Mouse (Mus musculus): Measurements from ENCODE around the gene Tmem132d. TPM values are rescaled to one million over a fixed set of nuclear protein-coding genes. Genes with fewer than 3 reads are reported as not detected.
"Not testable (repeated sequence)": the region's sequence is repeated elsewhere in the genome, so short reads cannot be mapped to it uniquely, and the experiment has no call there.

The Tmem132d gene
- total RNA-seq, 1 experiment from 2014 or later = not detected

DNA sequence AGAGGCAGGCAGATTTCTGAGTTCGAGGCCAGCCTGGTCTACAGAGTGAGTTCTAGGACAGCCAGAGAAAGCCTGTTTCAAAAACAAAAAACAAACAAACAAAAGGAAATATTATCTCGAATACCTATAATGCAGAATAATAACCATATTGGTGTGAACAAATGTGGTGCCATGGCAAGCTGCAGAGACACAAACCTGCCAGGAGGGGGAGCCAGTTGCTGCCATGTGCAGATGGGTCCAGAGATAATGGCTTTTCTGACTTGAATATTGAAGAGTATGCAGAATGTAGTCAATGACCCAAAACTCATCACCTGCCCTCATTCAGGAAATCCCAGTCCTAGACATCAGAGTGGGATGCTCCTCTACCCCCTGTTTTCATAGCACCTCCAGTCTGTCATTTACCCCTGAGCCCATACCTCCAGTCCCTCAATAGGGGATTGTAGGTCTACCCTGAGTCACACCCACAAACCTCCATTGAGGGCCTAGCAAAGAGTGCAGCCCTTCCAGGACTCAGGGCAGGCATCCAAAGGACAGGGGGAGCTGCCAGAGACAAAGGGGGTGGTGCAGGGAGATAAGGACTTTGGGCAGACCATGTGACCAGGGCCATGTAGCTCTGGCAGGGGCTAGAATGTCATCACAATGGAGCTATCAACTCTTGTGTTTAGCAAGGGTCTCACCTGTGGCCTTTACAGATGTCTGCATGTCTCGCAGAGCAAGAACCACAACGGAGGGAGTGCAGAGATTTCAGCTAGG is 676.0 kb downstream of the Tmem132d start:
- no peak for DNase-seq

DNA sequence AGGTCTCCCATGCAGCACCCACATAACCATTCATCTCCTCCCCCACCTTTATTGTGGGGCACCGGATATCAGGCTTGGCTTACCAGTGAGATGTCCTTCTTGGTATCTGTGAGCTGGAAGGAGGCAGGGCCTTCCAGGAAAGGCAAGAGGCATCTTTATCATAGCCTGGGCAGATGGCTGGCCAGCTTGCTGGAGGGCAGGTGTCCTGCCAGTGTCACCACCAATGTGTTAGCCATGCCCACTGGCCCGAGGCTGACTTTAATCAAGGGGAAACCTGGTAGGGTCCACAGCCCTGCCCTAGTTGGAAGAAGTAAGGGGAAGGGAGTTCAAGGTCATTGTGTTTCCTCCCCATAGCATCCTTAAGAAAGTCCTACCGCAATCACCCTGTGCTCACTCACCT is 676.9 kb downstream of the Tmem132d start:
- DNase-seq = no peak

GRCm38 (mm10) chr5:127755594-127755993 is 677.3 kb downstream of the Tmem132d start:
- DNase-seq = no peak

DNA sequence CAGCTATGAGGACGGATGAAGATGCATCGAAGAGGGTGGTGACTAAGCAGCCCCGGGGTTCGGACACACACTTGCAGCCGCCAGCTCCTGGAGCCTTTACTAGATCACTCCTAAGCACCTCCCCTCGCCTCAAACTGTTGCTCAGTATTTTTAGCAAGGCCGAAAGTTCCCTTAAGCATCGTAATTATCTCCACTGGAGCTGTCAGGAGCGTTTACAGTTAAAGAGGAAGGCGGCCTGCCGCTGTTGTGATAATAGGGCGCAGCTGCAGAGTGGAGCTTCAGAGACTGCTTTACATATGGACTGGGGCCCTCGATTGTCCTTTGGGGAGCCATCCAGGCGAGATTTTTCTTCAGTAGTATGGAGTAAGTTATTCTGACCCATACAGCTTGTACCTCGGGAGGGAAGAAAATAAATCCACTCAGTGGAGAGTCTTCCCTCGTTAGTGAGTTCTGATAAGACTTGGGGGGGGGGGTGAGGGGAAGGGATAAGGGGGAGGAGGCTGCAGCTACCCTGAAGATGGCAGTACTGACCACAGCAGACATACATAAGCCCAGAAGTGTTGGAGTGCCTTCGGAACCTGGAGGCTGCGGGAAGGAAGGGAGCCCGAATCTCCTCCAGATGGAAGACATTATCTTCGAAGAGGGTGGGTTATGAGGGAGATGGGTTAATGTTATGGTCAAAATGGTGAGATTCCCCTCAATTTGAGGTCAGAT is 681.5 kb downstream of the Tmem132d start:
- no peak for DNase-seq

GRCm38 (mm10) chr5:127749540-127749939 is 683.3 kb downstream of the Tmem132d start:
- not testable (repeated sequence) for DNase-seq

DNA sequence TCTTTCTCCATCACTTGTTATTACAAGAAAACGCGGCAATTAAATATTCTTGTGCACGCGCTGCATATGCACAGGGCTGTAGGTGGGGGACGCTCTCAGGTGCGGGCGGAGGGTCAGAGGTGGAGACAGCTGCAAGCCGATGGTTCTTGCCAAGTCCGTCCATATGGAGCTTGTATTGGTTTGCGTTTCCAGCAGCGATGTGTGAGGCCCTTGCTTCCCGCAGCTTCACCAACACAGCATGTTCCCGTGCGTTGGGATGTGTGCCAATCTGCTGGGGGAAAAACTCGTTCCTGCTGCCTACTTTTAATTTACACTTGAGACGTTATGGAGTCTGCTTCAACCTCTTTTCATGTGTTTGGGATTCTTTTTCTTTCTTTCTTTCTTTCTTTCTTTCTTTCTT is 691.5 kb downstream of the Tmem132d start:
- no peak for DNase-seq

Other genes with a start within 250 kb of the Tmem132d start
- gene Fzd10, start 167.8 kb upstream of the Tmem132d start, total RNA-seq (2021) = 0.76 TPM in 2 replicates